Mouse (Mus musculus) heart, adult 2 months (tissue): Measurements from ENCODE around the gene Tcf7l2. TPM values are rescaled to one million over a fixed set of nuclear protein-coding genes. Genes with fewer than 3 reads are reported as not detected.

Source experiments
- DNase-seq, 2 experiments: peaks; one replicate each; pipeline ENCODE4 v3.0.0; 2021
- H3K27ac ChIP-seq: fragments of 200-600 bp; 2 replicates; pipeline ENCODE4 v1.8.1; 2022
- H3K27me3 ChIP-seq: fragments of 200-500 bp; 2 replicates; pipeline ENCODE4 v1.6.1; 2012; ENCODE audit warnings: mild to moderate bottlenecking, low read length, inconsistent platforms, mixed read lengths; ENCODE audit not compliant: control insufficient read depth, insufficient read depth
- H3K36me3 ChIP-seq: fragments of 200-500 bp; 2 replicates; pipeline ENCODE4 v1.6.1; 2012; ENCODE audit warnings: low read length, inconsistent platforms; ENCODE audit not compliant: control insufficient read depth, insufficient read depth
- H3K4me1 ChIP-seq: fragments of 200-500 bp; 2 replicates; pipeline ENCODE4 v1.6.1; 2011; ENCODE audit warnings: low read length; ENCODE audit not compliant: control insufficient read depth, insufficient read depth
- H3K4me3 ChIP-seq: fragments of 200-600 bp; 2 replicates; pipeline ENCODE4 v1.8.1; 2022
- H3K79me2 ChIP-seq: fragments of 200-500 bp; replicated peaks from 2 replicates; pipeline ENCODE4 v1.6.1; 2012; ENCODE audit warnings: mild to moderate bottlenecking, inconsistent platforms, low read length, moderate library complexity, mixed read lengths; ENCODE audit not compliant: control insufficient read depth, insufficient read depth
- H3K9ac ChIP-seq: fragments of 200-500 bp; 2 replicates; pipeline ENCODE4 v1.6.1; 2012; ENCODE audit warnings: low read depth, mild to moderate bottlenecking, control low read depth, inconsistent platforms, low read length, mixed read lengths
- CTCF ChIP-seq: fragments of 200-600 bp; IDR thresholded peaks from 2 replicates; pipeline ENCODE4 v1.8.1; 2022; ENCODE audit warnings: antibody characterized with exemption, mild to moderate bottlenecking, moderate library complexity
- EP300 ChIP-seq: fragments of 200-500 bp; IDR thresholded peaks from 2 replicates; pipeline ENCODE4 v1.6.1; 2011; ENCODE audit warnings: low read depth, low read length, control low read depth; ENCODE audit not compliant: insufficient read depth
- POLR2A ChIP-seq: fragments of 200-500 bp; IDR thresholded peaks from 2 replicates; pipeline ENCODE4 v1.6.1; 2011; ENCODE audit warnings: mild to moderate bottlenecking, low read depth, low read length, control low read depth; ENCODE audit not compliant: insufficient read depth
- WGBS: fragments of 180-500 bp; shearing (Covaris S2); methylation state at CpG from one replicate; pipeline ENCODE4 v1.1.7; 2018; 5-methylcytosine and 5-hydroxymethylcytosine counted together
- intact Hi-C: fragments of 180-260 bp; cut with DNase I; formaldehyde crosslinking; loops from one replicate; pipeline ENCODE4 v1.15.1; 2025
- polyA plus RNA-seq: library from polyadenylated mRNA; depleted of rRNA; stranded (reverse); fragments of >200 nt; gene quantifications from 2 replicates; pipeline ENCODE4 v1.2.3, GENCODE M21; 2012
- total RNA-seq, 2 experiments: library from RNA; stranded (reverse); gene quantifications; 2 replicates each; pipeline ENCODE4 v1.2.3; 2021

Gene Tcf7l2
- total and polyA plus RNA-seq, 3 experiments, result 11.1 to 14.4 (median 13.9) TPM

GRCm38 (mm10) chr19:55925804-55926521, 184.3 kb downstream of the Tcf7l2 start:
- intact Hi-C loops, result no loop called here
- Histone ChIP-seq H3K36me3 (no peaks in the 10 kb centered on the region), H3K4me3 (no peak overlapping the region), H3K9ac (no peak overlapping the region), H3K27ac (no peak overlapping the region), H3K4me1 (no peaks in the 10 kb centered on the region), H3K27me3 (no peaks in the 10 kb centered on the region), H3K79me2 (no peaks in the 10 kb centered on the region)
- TF ChIP-seq EP300 (no peak), CTCF (no peak), POLR2A (no peak)
- DNase-seq, result no peak
- 84% methylated on average over 16 of the region's 16 CpGs for WGBS

GRCm38 (mm10) chr19:55926858-55927673, 185.4 kb downstream of the Tcf7l2 start:
- Histone ChIP-seq H3K36me3 (no peaks in the 10 kb centered on the region), H3K4me1 (no peaks in the 10 kb centered on the region), H3K27me3 (no peaks in the 10 kb centered on the region), H3K27ac (no peak overlapping the region), H3K9ac (no peak overlapping the region), H3K4me3 (no peak overlapping the region), H3K79me2 (no peaks in the 10 kb centered on the region)
- 88% methylated on average over 16 of the region's 16 CpGs for WGBS
- intact Hi-C loops, result no loop called here
- DNase-seq, result no peak
- TF ChIP-seq POLR2A (no peak), EP300 (no peak), CTCF (no peak)

- no peaks in the 10 kb centered on the region for H3K4me1 ChIP-seq
- H3K36me3 ChIP-seq, result no peaks in the 10 kb centered on the region
- no peak for DNase-seq
- H3K9ac ChIP-seq, result no peak overlapping the region
- 91% methylated on average over 9 of the region's 9 CpGs for WGBS
- no peak overlapping the region for H3K27ac ChIP-seq
- intact Hi-C loops, result no loop called here
- no peak overlapping the region for H3K4me3 ChIP-seq
- TF ChIP-seq POLR2A, result no peak
- no peak for TF ChIP-seq CTCF
- TF ChIP-seq EP300, result no peak
- H3K79me2 ChIP-seq, result no peaks in the 10 kb centered on the region
- H3K27me3 ChIP-seq, result no peaks in the 10 kb centered on the region
Measured at GRCm38 (mm10) chr19:55927674-55928061, 186.0 kb downstream of the Tcf7l2 start.

- WGBS, result 91% methylated on average over 5 of the region's 5 CpGs
- Histone ChIP-seq H3K36me3 (no peaks in the 10 kb centered on the region), H3K79me2 (no peaks in the 10 kb centered on the region), H3K27ac (no peak overlapping the region), H3K9ac (no peak overlapping the region), H3K27me3 (no peaks in the 10 kb centered on the region), H3K4me1 (no peaks in the 10 kb centered on the region), H3K4me3 (no peak overlapping the region)
- intact Hi-C loops, result no loop called here
- TF ChIP-seq POLR2A (no peak), CTCF (no peak), EP300 (no peak)
- no peak for DNase-seq
Measured at GRCm38 (mm10) chr19:55928674-55929073, 187.1 kb downstream of the Tcf7l2 start.

- DNase-seq, result no peak
- H3K79me2 ChIP-seq, result no peaks in the 10 kb centered on the region
- H3K4me1 ChIP-seq, result no peaks in the 10 kb centered on the region
- H3K9ac ChIP-seq, result no peak overlapping the region
- H3K36me3 ChIP-seq, result no peaks in the 10 kb centered on the region
- H3K4me3 ChIP-seq, result no peak overlapping the region
- WGBS, result 96% methylated on average over 17 of the region's 17 CpGs
- TF ChIP-seq CTCF (no peak), EP300 (no peak), POLR2A (no peak)
- H3K27ac ChIP-seq, result no peak overlapping the region
- intact Hi-C loops, result no loop called here
- no peaks in the 10 kb centered on the region for H3K27me3 ChIP-seq
Measured at GRCm38 (mm10) chr19:55931642-55932041, 190.0 kb downstream of the Tcf7l2 start.
